Mouse (Mus musculus): Measurements from ENCODE around the gene Gm28845. TPM values are rescaled to one million over a fixed set of nuclear protein-coding genes. Genes with fewer than 3 reads are reported as not detected.
A peak's percentile ranks its signal among the peaks of the same experiment; 100 is the strongest.

Gm28845 gene
- polyA plus RNA-seq, 1 experiment from 2014 or later = not detected

- H3K4me1 ChIP-seq (ENCODE audit: control insufficient read depth, insufficient read depth, low read length) = no peaks in the 10 kb centered on the region
- H3K9me3 ChIP-seq (replicated peaks; ENCODE audit: control insufficient read depth, low read length) = no peaks in the 10 kb centered on the region
- no peaks in the 10 kb centered on the region for H3K36me3 ChIP-seq (ENCODE audit: control insufficient read depth, insufficient read depth, low read length)
- 0 out of 2 replicates have a peak overlapping the region, but pooled peaks have one; percentile 15 for H3K4me2 ChIP-seq (ENCODE audit: low read length)
- DNase-seq (ENCODE audit: low spot score) = no peak
- ATAC-seq = no peak
- H3K9ac ChIP-seq (ENCODE audit: low read length) = no peak overlapping the region
- no peak overlapping the region for H3K27ac ChIP-seq (ENCODE audit: low read depth, low read length)
- no peaks in the 10 kb centered on the region for H3K27me3 ChIP-seq (replicated peaks; ENCODE audit: control insufficient read depth, insufficient read depth, low read length)
- 78% methylated on average over 14 of the region's 14 CpGs for WGBS
- H3K4me3 ChIP-seq (ENCODE audit: low read depth, low read length) = no peak overlapping the region
These were observed 6.6 kb downstream of the Gm28845 start for GRCm38 (mm10) chr1:65112807-65113196.

DNA sequence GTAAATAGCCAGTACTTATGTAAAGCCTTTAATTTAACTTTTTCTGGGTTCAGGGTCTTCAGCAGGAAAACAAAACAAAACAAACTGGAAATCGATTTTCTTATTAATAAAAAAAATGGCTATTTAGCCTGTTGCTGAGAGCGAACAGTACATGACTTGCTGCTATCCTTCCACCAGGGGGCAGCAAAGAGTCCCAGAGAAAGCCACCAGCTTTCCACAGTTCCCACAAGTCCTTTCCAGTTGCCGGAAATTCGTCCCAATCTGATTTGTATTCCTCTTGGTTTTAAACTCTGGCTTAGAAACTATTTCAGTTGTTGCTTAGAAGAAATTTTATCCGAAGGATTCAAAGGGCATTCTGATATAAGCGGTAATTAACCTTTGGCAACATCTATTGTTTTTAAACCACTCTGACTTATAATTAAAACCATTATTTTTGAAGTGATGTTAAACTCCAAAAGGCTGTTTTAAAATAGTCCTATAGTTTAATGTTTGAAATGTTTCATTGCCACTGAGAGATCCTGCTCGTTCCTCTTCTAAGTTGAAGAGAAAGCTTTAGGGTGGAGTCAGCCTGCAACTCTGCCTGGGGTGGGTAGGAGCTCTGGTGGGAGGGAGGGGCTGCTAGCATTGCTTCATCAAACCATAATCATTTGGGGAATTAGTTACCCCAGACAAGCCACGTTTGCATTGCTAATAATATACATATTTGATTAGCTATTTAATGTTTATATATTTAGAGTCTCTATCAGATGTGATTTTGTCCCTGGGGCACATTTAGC, 7.1 kb downstream of the Gm28845 start:
- no peaks in the 10 kb centered on the region for H3K9me3 ChIP-seq (replicated peaks; ENCODE audit: control insufficient read depth, low read length)
- ATAC-seq (peak; percentile 79), DNase-seq (ENCODE audit: low spot score) (peak; percentile 92)
- no peaks in the 10 kb centered on the region for H3K4me1 ChIP-seq (ENCODE audit: control insufficient read depth, insufficient read depth, low read length)
- no peak overlapping the region for H3K4me3 ChIP-seq (ENCODE audit: low read depth, low read length)
- no peaks in the 10 kb centered on the region for H3K27me3 ChIP-seq (replicated peaks; ENCODE audit: control insufficient read depth, insufficient read depth, low read length)
- H3K27ac ChIP-seq (ENCODE audit: low read depth, low read length) = no peak overlapping the region
- peak overlapping the region; percentile 15; the same call in 1 of the 2 replicates for H3K4me2 ChIP-seq (ENCODE audit: low read length)
- no peaks in the 10 kb centered on the region for H3K36me3 ChIP-seq (ENCODE audit: control insufficient read depth, insufficient read depth, low read length)
- WGBS = 14% methylated on average over 8 of the region's 8 CpGs
- no peak overlapping the region for H3K9ac ChIP-seq (ENCODE audit: low read length)

- Histone ChIP-seq H3K36me3 (ENCODE audit: control insufficient read depth, insufficient read depth, low read length) (no peaks in the 10 kb centered on the region), H3K4me1 (ENCODE audit: control insufficient read depth, insufficient read depth, low read length) (no peaks in the 10 kb centered on the region), H3K4me3 (ENCODE audit: low read depth, low read length) (no peak overlapping the region), H3K4me2 (ENCODE audit: low read length) (no peak overlapping the region), H3K27me3 (replicated peaks; ENCODE audit: control insufficient read depth, insufficient read depth, low read length) (no peaks in the 10 kb centered on the region), H3K27ac (ENCODE audit: low read depth, low read length) (no peak overlapping the region), H3K9ac (ENCODE audit: low read length) (no peak overlapping the region), H3K9me3 (replicated peaks; ENCODE audit: control insufficient read depth, low read length) (no peaks in the 10 kb centered on the region)
- no peak for ATAC-seq
- WGBS = 81% methylated on average over 25 of the region's 25 CpGs
- no peak for DNase-seq (ENCODE audit: low spot score)
These were observed 9.5 kb downstream of the Gm28845 start for GRCm38 (mm10) chr1:65109756-65110435.

DNA sequence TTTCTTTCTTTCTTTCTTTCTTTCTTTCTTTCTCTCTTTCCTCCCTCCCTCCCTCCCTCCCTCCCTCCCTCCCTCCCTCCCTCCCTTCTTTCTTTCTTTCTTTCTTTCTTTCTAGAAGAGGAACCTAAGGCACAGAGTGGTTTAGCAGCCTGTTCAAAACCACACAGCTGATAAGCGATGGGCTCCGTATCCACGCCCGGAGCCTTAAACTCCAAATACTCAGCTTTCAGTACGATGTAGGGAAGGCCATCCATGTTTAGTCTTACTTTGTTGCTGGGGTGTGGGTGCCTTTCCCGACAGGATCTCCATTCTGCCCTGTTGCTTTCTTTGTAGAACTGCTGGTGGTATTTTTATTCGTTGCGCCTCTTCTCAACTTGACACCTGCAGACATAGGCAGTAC, 10.2 kb downstream of the Gm28845 start:
- Histone ChIP-seq H3K27ac (ENCODE audit: low read depth, low read length) (no peak overlapping the region), H3K9ac (ENCODE audit: low read length) (no peak overlapping the region), H3K9me3 (replicated peaks; ENCODE audit: control insufficient read depth, low read length) (no peaks in the 10 kb centered on the region), H3K4me1 (ENCODE audit: control insufficient read depth, insufficient read depth, low read length) (no peaks in the 10 kb centered on the region), H3K4me2 (ENCODE audit: low read length) (no peak overlapping the region), H3K4me3 (ENCODE audit: low read depth, low read length) (no peak overlapping the region), H3K27me3 (replicated peaks; ENCODE audit: control insufficient read depth, insufficient read depth, low read length) (no peaks in the 10 kb centered on the region), H3K36me3 (ENCODE audit: control insufficient read depth, insufficient read depth, low read length) (no peaks in the 10 kb centered on the region)
- DNase-seq (ENCODE audit: low spot score) (no peak), ATAC-seq (no peak)
- WGBS = 88% methylated on average over 8 of the region's 8 CpGs

DNA sequence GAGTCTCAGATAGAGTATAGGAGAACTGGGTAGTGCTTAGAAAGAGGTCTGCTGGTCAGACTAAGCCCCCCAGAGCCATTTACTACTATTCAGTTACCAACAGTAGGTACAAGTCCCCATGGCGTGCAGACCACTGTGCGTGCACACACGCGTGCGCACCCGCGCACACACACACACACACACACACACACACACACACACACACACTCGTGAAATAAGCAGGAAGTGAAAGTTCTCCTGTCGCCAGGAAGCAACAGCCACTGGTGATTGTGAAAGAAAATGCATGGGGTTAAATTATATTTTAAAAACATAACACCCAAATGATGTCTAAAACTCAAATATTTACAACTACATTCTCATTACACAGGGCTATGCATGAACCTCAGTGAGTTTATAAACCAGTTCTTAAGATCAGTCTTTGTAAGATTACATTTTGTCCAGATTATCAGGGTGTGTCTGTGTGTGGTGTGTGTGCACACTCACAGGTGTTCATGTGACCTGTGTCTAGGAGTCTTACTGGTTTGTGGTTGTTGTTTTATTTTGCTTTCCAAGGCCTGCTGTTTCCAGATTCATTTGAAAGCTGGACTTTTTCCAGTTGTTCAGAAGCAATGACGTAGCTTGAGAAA, 11.6 kb downstream of the Gm28845 start:
- Histone ChIP-seq H3K4me1 (ENCODE audit: control insufficient read depth, insufficient read depth, low read length) (no peaks in the 10 kb centered on the region), H3K9me3 (replicated peaks; ENCODE audit: control insufficient read depth, low read length) (no peaks in the 10 kb centered on the region), H3K27me3 (replicated peaks; ENCODE audit: control insufficient read depth, insufficient read depth, low read length) (no peaks in the 10 kb centered on the region), H3K36me3 (ENCODE audit: control insufficient read depth, insufficient read depth, low read length) (no peaks in the 10 kb centered on the region), H3K9ac (ENCODE audit: low read length) (no peak overlapping the region), H3K27ac (ENCODE audit: low read depth, low read length) (no peak overlapping the region), H3K4me2 (ENCODE audit: low read length) (no peak overlapping the region), H3K4me3 (ENCODE audit: low read depth, low read length) (no peak overlapping the region)
- ATAC-seq (no peak), DNase-seq (ENCODE audit: low spot score) (no peak)
- 89% methylated on average over 10 of the region's 10 CpGs for WGBS

- Histone ChIP-seq H3K9me3 (replicated peaks; ENCODE audit: control insufficient read depth, low read length) (no peaks in the 10 kb centered on the region), H3K9ac (ENCODE audit: low read length) (no peak within 1 kb of the TSS), H3K36me3 (ENCODE audit: control insufficient read depth, insufficient read depth, low read length) (no peaks in the 10 kb centered on the region), H3K27me3 (replicated peaks; ENCODE audit: control insufficient read depth, insufficient read depth, low read length) (no peaks in the 10 kb centered on the region), H3K4me3 (ENCODE audit: low read depth, low read length) (no peak within 1 kb of the TSS), H3K4me2 (ENCODE audit: low read length) (no peak within 1 kb of the TSS), H3K27ac (ENCODE audit: low read depth, low read length) (no peak within 1 kb of the TSS), H3K4me1 (ENCODE audit: control insufficient read depth, insufficient read depth, low read length) (no peaks in the 10 kb centered on the region)
- 89% methylated on average over 11 of the region's 11 CpGs for WGBS
- ATAC-seq = no peak
- no peak for DNase-seq (ENCODE audit: low spot score)
These were observed 16.1 kb downstream of the Gm28845 start, which contains the start of gene Cryga for GRCm38 (mm10) chr1:65103273-65103672. Gene Cryga, minus strand, starts transcription at chr1:65103373.

DNA sequence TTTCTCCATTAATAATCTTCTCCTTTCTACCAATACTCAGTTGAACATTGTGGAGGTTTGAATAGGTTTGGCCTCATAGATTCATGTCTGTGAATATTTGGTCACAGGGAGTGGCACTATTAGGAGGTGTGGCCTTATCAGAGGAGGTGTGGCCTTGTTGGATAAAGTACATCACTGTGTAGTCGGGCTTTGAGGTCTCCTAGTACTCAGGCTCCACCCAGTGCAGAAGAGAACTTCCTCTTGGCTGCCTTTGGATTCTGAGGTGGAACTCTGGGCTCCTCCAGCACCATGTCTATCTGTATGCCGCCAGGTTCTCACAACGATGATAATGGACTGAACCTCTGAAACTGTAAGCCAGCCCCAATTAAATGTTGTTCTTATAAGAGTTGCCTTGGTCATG, 22.4 kb downstream of the Gm28845 start:
- Histone ChIP-seq H3K27me3 (replicated peaks; ENCODE audit: control insufficient read depth, insufficient read depth, low read length) (no peaks in the 10 kb centered on the region), H3K4me2 (ENCODE audit: low read length) (no peak overlapping the region), H3K36me3 (ENCODE audit: control insufficient read depth, insufficient read depth, low read length) (no peaks in the 10 kb centered on the region), H3K9me3 (replicated peaks; ENCODE audit: control insufficient read depth, low read length) (no peaks in the 10 kb centered on the region), H3K4me1 (ENCODE audit: control insufficient read depth, insufficient read depth, low read length) (no peaks in the 10 kb centered on the region), H3K27ac (ENCODE audit: low read depth, low read length) (no peak overlapping the region), H3K4me3 (ENCODE audit: low read depth, low read length) (no peak overlapping the region), H3K9ac (ENCODE audit: low read length) (no peak overlapping the region)
- 92% methylated on average over 3 of the region's 3 CpGs for WGBS
- ATAC-seq = no peak
- no peak for DNase-seq (ENCODE audit: low spot score)

- Histone ChIP-seq H3K4me1 (ENCODE audit: control insufficient read depth, insufficient read depth, low read length) (no peaks in the 10 kb centered on the region), H3K27me3 (replicated peaks; ENCODE audit: control insufficient read depth, insufficient read depth, low read length) (no peaks in the 10 kb centered on the region), H3K27ac (ENCODE audit: low read depth, low read length) (no peak overlapping the region), H3K4me3 (ENCODE audit: low read depth, low read length) (no peak overlapping the region), H3K4me2 (ENCODE audit: low read length) (no peak overlapping the region), H3K36me3 (ENCODE audit: control insufficient read depth, insufficient read depth, low read length) (no peaks in the 10 kb centered on the region), H3K9ac (ENCODE audit: low read length) (no peak overlapping the region), H3K9me3 (replicated peaks; ENCODE audit: control insufficient read depth, low read length) (no peaks in the 10 kb centered on the region)
- ATAC-seq (no peak), DNase-seq (ENCODE audit: low spot score) (no peak)
- WGBS = 94% methylated on average over 3 of the region's 3 CpGs
These were observed 27.8 kb downstream of the Gm28845 start for GRCm38 (mm10) chr1:65091566-65091965.

DNA sequence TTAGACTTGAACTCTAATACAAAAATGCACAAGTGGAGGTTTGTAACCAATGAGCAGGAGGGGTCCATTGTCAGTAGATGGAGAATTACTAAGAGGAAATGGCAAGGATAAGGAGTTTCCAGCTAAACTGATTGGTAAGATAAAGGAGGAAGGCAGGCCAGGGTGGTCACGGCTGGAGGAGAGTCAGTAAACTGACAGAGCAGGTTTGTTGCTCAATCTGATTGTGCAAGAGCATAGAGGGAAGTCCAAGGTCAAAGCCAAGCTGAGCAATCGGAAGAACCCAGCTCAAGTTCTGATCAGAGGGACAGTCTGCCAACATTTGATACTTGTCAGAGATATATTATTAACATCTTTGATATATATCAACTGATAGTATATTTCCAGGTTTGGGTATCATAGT, 29.0 kb downstream of the Gm28845 start:
- no peak overlapping the region for H3K4me2 ChIP-seq (ENCODE audit: low read length)
- no peaks in the 10 kb centered on the region for H3K36me3 ChIP-seq (ENCODE audit: control insufficient read depth, insufficient read depth, low read length)
- WGBS = 89% methylated on average over 2 of the region's 2 CpGs
- H3K27me3 ChIP-seq (replicated peaks; ENCODE audit: control insufficient read depth, insufficient read depth, low read length) = no peaks in the 10 kb centered on the region
- H3K27ac ChIP-seq (ENCODE audit: low read depth, low read length) = no peak overlapping the region
- H3K9ac ChIP-seq (ENCODE audit: low read length) = no peak overlapping the region
- DNase-seq (ENCODE audit: low spot score) (no peak), ATAC-seq (no peak)
- no peak overlapping the region for H3K4me3 ChIP-seq (ENCODE audit: low read depth, low read length)
- no peaks in the 10 kb centered on the region for H3K9me3 ChIP-seq (replicated peaks; ENCODE audit: control insufficient read depth, low read length)
- H3K4me1 ChIP-seq (ENCODE audit: control insufficient read depth, insufficient read depth, low read length) = no peaks in the 10 kb centered on the region

All from forebrain, embryonic 14.5 days (tissue).